Mouse (Mus musculus): ENCODE results near the gene Wfdc12. TPM values are rescaled to one million over a fixed set of nuclear protein-coding genes. Genes with fewer than 3 reads are reported as not detected.
"Not testable (repeated sequence)": the region's sequence is repeated elsewhere in the genome, so short reads cannot be mapped to it uniquely, and the experiment has no call there.

Gene Wfdc12
- not detected for total RNA-seq (2021)

GRCm38 (mm10) chr2:164190576-164190975 lies at the start of gene Wfdc12:
Gene Wfdc12, minus strand, starts transcription at chr2:164190608.
- no peak for DNase-seq (ENCODE audit: extremely low spot score in 1 of 2, low spot score in 1 of 2)

GRCm38 (mm10) chr2:164238366-164238765 lies 48.0 kb upstream of the Wfdc12 start, which contains the start of gene Svs2:
Gene Svs2, minus strand, starts transcription at chr2:164238466.
- no peak for DNase-seq (ENCODE audit: extremely low spot score in 1 of 2, low spot score in 1 of 2)

GRCm38 (mm10) chr2:164232671-164233070 lies 42.3 kb upstream of the Wfdc12 start:
- DNase-seq (ENCODE audit: extremely low spot score in 1 of 2, low spot score in 1 of 2), result no peak

GRCm38 (mm10) chr2:164228361-164229070 lies 38.1 kb upstream of the Wfdc12 start:
- no peak for DNase-seq (ENCODE audit: extremely low spot score in 1 of 2, low spot score in 1 of 2)

- DNase-seq (ENCODE audit: extremely low spot score in 1 of 2, low spot score in 1 of 2), result no peak
These were observed 31.1 kb upstream of the Wfdc12 start, which contains the start of gene Wfdc15b for GRCm38 (mm10) chr2:164221522-164221921. Gene Wfdc15b, minus strand, starts transcription at chr2:164221660.

GRCm38 (mm10) chr2:164219295-164219694 lies 28.9 kb upstream of the Wfdc12 start:
- DNase-seq (ENCODE audit: extremely low spot score in 1 of 2, low spot score in 1 of 2), result no peak

GRCm38 (mm10) chr2:164212711-164213110 lies 22.3 kb upstream of the Wfdc12 start:
- no peak for DNase-seq (ENCODE audit: extremely low spot score in 1 of 2, low spot score in 1 of 2)

- DNase-seq (ENCODE audit: extremely low spot score in 1 of 2, low spot score in 1 of 2), result no peak
These were observed 20.5 kb upstream of the Wfdc12 start for GRCm38 (mm10) chr2:164210892-164211291.

- DNase-seq (ENCODE audit: extremely low spot score in 1 of 2, low spot score in 1 of 2), result no peak
These were observed 16.3 kb upstream of the Wfdc12 start for GRCm38 (mm10) chr2:164206676-164207075.

GRCm38 (mm10) chr2:164206011-164206410 lies 15.6 kb upstream of the Wfdc12 start:
- DNase-seq (ENCODE audit: extremely low spot score in 1 of 2, low spot score in 1 of 2), result not testable (repeated sequence)

GRCm38 (mm10) chr2:164199626-164200327 lies 9.4 kb upstream of the Wfdc12 start, which contains the start of gene Wfdc15a:
Gene Wfdc15a, minus strand, starts transcription at chr2:164200130.
- no peak for DNase-seq (ENCODE audit: extremely low spot score in 1 of 2, low spot score in 1 of 2)

GRCm38 (mm10) chr2:164196700-164196990 lies 6.2 kb upstream of the Wfdc12 start:
- no peak for DNase-seq (ENCODE audit: extremely low spot score in 1 of 2, low spot score in 1 of 2)

GRCm38 (mm10) chr2:164195971-164196699 lies 5.7 kb upstream of the Wfdc12 start:
- no peak for DNase-seq (ENCODE audit: extremely low spot score in 1 of 2, low spot score in 1 of 2)

- no peak for DNase-seq (ENCODE audit: extremely low spot score in 1 of 2, low spot score in 1 of 2)
These were observed 4.7 kb upstream of the Wfdc12 start for GRCm38 (mm10) chr2:164194959-164195630.

- no peak for DNase-seq (ENCODE audit: extremely low spot score in 1 of 2, low spot score in 1 of 2)
These were observed 1.9 kb upstream of the Wfdc12 start for GRCm38 (mm10) chr2:164192279-164192678.

- no peak for DNase-seq (ENCODE audit: extremely low spot score in 1 of 2, low spot score in 1 of 2)
These were observed 1.7 kb downstream of the Wfdc12 start for GRCm38 (mm10) chr2:164188722-164189121.

- no peak for DNase-seq (ENCODE audit: extremely low spot score in 1 of 2, low spot score in 1 of 2)
These were observed 6.2 kb downstream of the Wfdc12 start for GRCm38 (mm10) chr2:164184145-164184719.

GRCm38 (mm10) chr2:164183340-164183739 lies 7.1 kb downstream of the Wfdc12 start:
- no peak for DNase-seq (ENCODE audit: extremely low spot score in 1 of 2, low spot score in 1 of 2)

- DNase-seq (ENCODE audit: extremely low spot score in 1 of 2, low spot score in 1 of 2), result no peak
These were observed 7.6 kb downstream of the Wfdc12 start, which contains the start of gene Wfdc5 for GRCm38 (mm10) chr2:164182692-164183255. Gene Wfdc5, minus strand, starts transcription at chr2:164182742.

GRCm38 (mm10) chr2:164180770-164181169 lies 9.6 kb downstream of the Wfdc12 start:
- DNase-seq (ENCODE audit: extremely low spot score in 1 of 2, low spot score in 1 of 2), result no peak

Data from layer of hippocampus, postnatal 25 days (tissue).